Mouse (Mus musculus) MEL (cell line): ENCODE results near the gene Pcgf2. TPM values are rescaled to one million over a fixed set of nuclear protein-coding genes. Genes with fewer than 3 reads are reported as not detected.

Source experiments
- DNase-seq: peaks from one replicate; pipeline ENCODE4 v3.0.0; 2011; ENCODE audit warnings: low read depth, low spot score
- H3K27ac ChIP-seq: 2 replicates; pipeline ENCODE4 v1.5.1; 2012; ENCODE audit warnings: low read depth, mild to moderate bottlenecking, control low read depth, low read length, moderate library complexity; ENCODE audit not compliant: control insufficient read depth
- H3K27me3 ChIP-seq, 2 experiments: fragments of 150-350 bp in 1 of 2; sonication (generic) in 1 of 2; 2 replicates each; pipeline ENCODE4 v1.6.1; 2012; ENCODE audit warnings: low read length in 2 of 2, mild to moderate bottlenecking in 2 of 2, improper control_type of control experiment in 1 of 2, moderate library complexity in 1 of 2; ENCODE audit not compliant: insufficient read depth in 2 of 2, control insufficient read depth in 1 of 2
- H3K36me3 ChIP-seq, 2 experiments: 2 replicates each; pipeline ENCODE4 v1.6.1; 2012 to 2014; ENCODE audit warnings: low read length in 2 of 2, improper control_type of control experiment in 1 of 2, inconsistent platforms in 1 of 2, mild to moderate bottlenecking in 1 of 2; ENCODE audit not compliant: insufficient read depth in 2 of 2, control insufficient read depth in 1 of 2
- H3K4me1 ChIP-seq, 2 experiments: fragments of 150-350 bp in 1 of 2; sonication (generic) in 1 of 2; 2 replicates each; pipeline ENCODE4 v1.6.1; 2012; ENCODE audit warnings: low read length in 2 of 2, improper control_type of control experiment in 1 of 2, mild to moderate bottlenecking in 1 of 2; ENCODE audit not compliant: insufficient read depth in 2 of 2, control insufficient read depth in 1 of 2
- H3K4me3 ChIP-seq, 2 experiments: fragments of 150-350 bp in 1 of 2; sonication (generic) in 1 of 2; 2 replicates each; pipeline ENCODE4 v1.5.1; 2012; ENCODE audit warnings: low read depth in 2 of 2, low read length in 2 of 2, mild to moderate bottlenecking in 2 of 2, moderate library complexity in 2 of 2, control low read depth in 1 of 2, improper control_type of control experiment in 1 of 2; ENCODE audit not compliant: control insufficient read depth in 1 of 2, insufficient read depth in 1 of 2
- H3K79me2 ChIP-seq: 2 replicates; pipeline ENCODE4 v1.6.1; 2012; ENCODE audit warnings: mild to moderate bottlenecking, low read length, moderate library complexity; ENCODE audit not compliant: control insufficient read depth, poor library complexity, insufficient read depth
- H3K9ac ChIP-seq: 2 replicates; pipeline ENCODE4 v1.6.1; 2012; ENCODE audit warnings: low read depth, mild to moderate bottlenecking, control low read depth, low read length, moderate library complexity; ENCODE audit not compliant: control insufficient read depth, poor library complexity, severe bottlenecking
- H3K9me3 ChIP-seq: fragments of 150-350 bp; sonication (generic); replicated peaks from 2 replicates; pipeline ENCODE4 v1.6.1; 2012; ENCODE audit warnings: mild to moderate bottlenecking, low read length, improper control_type of control experiment, moderate library complexity; ENCODE audit not compliant: insufficient read depth
- BHLHE40 ChIP-seq: IDR thresholded peaks from 2 replicates; pipeline ENCODE4 v1.6.1; 2012; ENCODE audit warnings: low read depth, mild to moderate bottlenecking, inconsistent platforms, low read length, improper control_type of control experiment, borderline replicate concordance
- CHD2 ChIP-seq: IDR thresholded peaks from 2 replicates; pipeline ENCODE4 v1.6.1; 2011; ENCODE audit warnings: low read length, improper control_type of control experiment
- E2F4 ChIP-seq: IDR thresholded peaks from 2 replicates; pipeline ENCODE4 v1.6.1; 2011; ENCODE audit warnings: low read depth, low read length, improper control_type of control experiment, borderline replicate concordance
- ELF1 ChIP-seq: IDR thresholded peaks from 2 replicates; pipeline ENCODE4 v1.6.1; 2014; ENCODE audit warnings: low read depth, mild to moderate bottlenecking, inconsistent platforms, low read length, improper control_type of control experiment, moderate library complexity
- EP300 ChIP-seq, 2 experiments: IDR thresholded peaks; 2 replicates each; pipeline ENCODE4 v1.6.1; 2011; ENCODE audit warnings: improper control_type of control experiment in 2 of 2, low read length in 2 of 2, low read depth in 1 of 2, mild to moderate bottlenecking in 1 of 2
- ETS1 ChIP-seq: IDR thresholded peaks from 2 replicates; pipeline ENCODE4 v1.6.1; 2012; ENCODE audit warnings: low read depth, mild to moderate bottlenecking, inconsistent platforms, low read length, improper control_type of control experiment, moderate library complexity
- JUND ChIP-seq: IDR thresholded peaks from 2 replicates; pipeline ENCODE4 v1.6.1; 2011; ENCODE audit warnings: low read depth, mild to moderate bottlenecking, improper control_type of control experiment, low read length
- KAT2A ChIP-seq: conservative IDR thresholded peaks from 2 replicates; pipeline ENCODE4 v1.6.1; 2012; ENCODE audit warnings: low read depth, low read length, improper control_type of control experiment, inconsistent platforms
- MAX ChIP-seq: IDR thresholded peaks from 2 replicates; pipeline ENCODE4 v1.6.1; 2011; ENCODE audit warnings: low read length, improper control_type of control experiment
- MYB ChIP-seq: IDR thresholded peaks from 2 replicates; pipeline ENCODE4 v1.6.1; 2011; ENCODE audit warnings: mild to moderate bottlenecking, low read depth, low read length, improper control_type of control experiment
- MYC ChIP-seq: IDR thresholded peaks from 2 replicates; pipeline ENCODE4 v1.6.1; 2011; ENCODE audit warnings: low read depth, mild to moderate bottlenecking, low read length, improper control_type of control experiment, moderate library complexity
- NRF1 ChIP-seq: IDR thresholded peaks from 2 replicates; pipeline ENCODE4 v1.6.1; 2014; ENCODE audit warnings: low read depth, mild to moderate bottlenecking, inconsistent platforms, low read length, improper control_type of control experiment, moderate library complexity; ENCODE audit not compliant: poor library complexity, insufficient read depth, severe bottlenecking
- POLR2AphosphoS5 ChIP-seq: IDR thresholded peaks from 2 replicates; pipeline ENCODE4 v1.6.1; 2012; ENCODE audit warnings: low read depth, borderline replicate concordance, mild to moderate bottlenecking, inconsistent platforms, low read length, moderate library complexity, mixed read lengths
- RAD21 ChIP-seq: IDR thresholded peaks from 2 replicates; pipeline ENCODE4 v1.6.1; 2011; ENCODE audit warnings: mild to moderate bottlenecking, low read depth, low read length, improper control_type of control experiment
- RCOR1 ChIP-seq: IDR thresholded peaks from 2 replicates; pipeline ENCODE4 v1.6.1; 2012; ENCODE audit warnings: low read depth, mild to moderate bottlenecking, inconsistent platforms, low read length, improper control_type of control experiment
- SMC3 ChIP-seq: IDR thresholded peaks from 2 replicates; pipeline ENCODE4 v1.6.1; 2011; ENCODE audit warnings: low read depth, low read length, improper control_type of control experiment
- TBP ChIP-seq: IDR thresholded peaks from 2 replicates; pipeline ENCODE4 v1.8.0; 2011; ENCODE audit warnings: low read depth, low read length, improper control_type of control experiment
- TCF12 ChIP-seq: IDR thresholded peaks from 2 replicates; pipeline ENCODE4 v1.6.1; 2014; ENCODE audit warnings: low read depth, mild to moderate bottlenecking, inconsistent platforms, low read length, improper control_type of control experiment, moderate library complexity
- USF1 ChIP-seq: IDR thresholded peaks from 2 replicates; pipeline ENCODE4 v1.6.1; 2014; ENCODE audit warnings: low read depth, mild to moderate bottlenecking, inconsistent platforms, low read length, improper control_type of control experiment, moderate library complexity
- USF2 ChIP-seq, 2 experiments: IDR thresholded peaks; 2 replicates each; pipeline ENCODE4 v1.6.1; 2011 to 2012; ENCODE audit warnings: improper control_type of control experiment in 2 of 2, low read length in 2 of 2, borderline replicate concordance in 1 of 2, inconsistent platforms in 1 of 2, low read depth in 1 of 2, mild to moderate bottlenecking in 1 of 2; ENCODE audit not compliant: insufficient read depth in 1 of 2
- ZC3H11A ChIP-seq: IDR thresholded peaks from 2 replicates; pipeline ENCODE4 v1.6.1; 2012; ENCODE audit warnings: low read depth, mild to moderate bottlenecking, inconsistent platforms, low read length, improper control_type of control experiment
- ZMIZ1 ChIP-seq: IDR thresholded peaks from 2 replicates; pipeline ENCODE4 v1.6.1; 2012; ENCODE audit warnings: low read depth, mild to moderate bottlenecking, inconsistent platforms, low read length, improper control_type of control experiment, moderate library complexity
- ZNF384 ChIP-seq: IDR thresholded peaks from 2 replicates; pipeline ENCODE4 v1.6.1; 2012; ENCODE audit warnings: low read depth, mild to moderate bottlenecking, inconsistent platforms, low read length, improper control_type of control experiment
- polyA plus RNA-seq, 2 experiments: library from polyadenylated mRNA; stranded (reverse) in 1 of 2; unstranded in 1 of 2; fragments of >175 nt in 1 of 2; fragments of >200 nt in 1 of 2; gene quantifications; 2 replicates each; pipeline versions ENCODE4 v1.2.1 to v1.2.4; 2012; ENCODE audit warnings: low replicate concordance in 2 of 2, low read depth in 1 of 2; ENCODE audit not compliant: insufficient read length in 2 of 2, insufficient read depth in 1 of 2, missing spikeins in 1 of 2
- total RNA-seq: library from RNA; depleted of rRNA; stranded (reverse); fragments of 300-350 nt; gene quantifications from 2 replicates; pipeline ENCODE4 v1.2.3, GENCODE M21; 2012

Pcgf2 gene
- total and polyA plus RNA-seq, 3 experiments, result 12.3 to 38.7 TPM; not detected in 1

GRCm38 (mm10) chr11:97673148-97673547 is 27.1 kb downstream of the Pcgf2 start:
- Histone ChIP-seq H3K9me3 (no peaks in the 10 kb centered on the region), H3K27ac (no peak overlapping the region), H3K4me3 (no peak overlapping the region), H3K4me1 (no peaks in the 10 kb centered on the region), H3K27me3 (no peaks in the 10 kb centered on the region), H3K36me3 (peaks cover 0 to 3% of the 10 kb centered on the region in 2 experiments; a peak in 1 of 4 replicates), H3K79me2 (no peaks in the 10 kb centered on the region), H3K9ac (no peak overlapping the region)
- TF ChIP-seq BHLHE40 (no peak), POLR2AphosphoS5 (no peak), TBP (no peak), RCOR1 (no peak), USF1 (no peak), RAD21 (no peak), ETS1 (no peak), JUND (no peak), ZNF384 (no peak), NRF1 (no peak)
- DNase-seq, result no peak

- no peak overlapping the region for H3K27ac ChIP-seq
- TF ChIP-seq ZMIZ1 (no peak), CHD2 (no peak)
- DNase-seq, result no peak
Measured at GRCm38 (mm10) chr11:97671177-97671527, 29.1 kb downstream of the Pcgf2 start.

GRCm38 (mm10) chr11:97670234-97671176 is 29.8 kb downstream of the Pcgf2 start:
- no peak overlapping the region for H3K9ac ChIP-seq
- DNase-seq, result no peak
- TF ChIP-seq USF1 (no peak), MAX (no peak), KAT2A (no peak), ZC3H11A (no peak), MYB (no peak), NRF1 (no peak), ZNF384 (no peak), JUND (no peak), E2F4 (no peak), TCF12 (no peak), USF2 (IDR thresholded peaks at IDR 0.05; ENCODE audit: borderline replicate concordance in 1 of 2, insufficient read depth in 1 of 2, low read depth in 1 of 2, low read length in 2 of 2) (no peak), ELF1 (no peak), EP300 (IDR thresholded peaks at IDR 0.05; ENCODE audit: low read depth in 1 of 2, low read length in 2 of 2) (no peak), SMC3 (no peak), ETS1 (no peak), TBP (no peak), MYC (no peak)
- 0 out of 4 replicates have a peak, but pooled peaks cover 0 to 2% of the 10 kb centered on the region in 2 experiments for H3K36me3 ChIP-seq
- no peaks in the 10 kb centered on the region for H3K27me3 ChIP-seq
- no peaks in the 10 kb centered on the region for H3K79me2 ChIP-seq
- no peaks in the 10 kb centered on the region for H3K9me3 ChIP-seq
- no peak overlapping the region for H3K27ac ChIP-seq
- H3K4me3 ChIP-seq, result no peak overlapping the region
- no peaks in the 10 kb centered on the region for H3K4me1 ChIP-seq

More at GRCm38 (mm10) chr11:97671177-97671527, 29.1 kb downstream of the Pcgf2 start:
- Histone ChIP-seq H3K4me3 (no peak overlapping the region), H3K79me2 (no peaks in the 10 kb centered on the region), H3K36me3 (0 out of 4 replicates have a peak, but pooled peaks cover 0 to 2% of the 10 kb centered on the region in 2 experiments), H3K27me3 (no peaks in the 10 kb centered on the region), H3K9ac (no peak overlapping the region), H3K9me3 (no peaks in the 10 kb centered on the region), H3K4me1 (no peaks in the 10 kb centered on the region)
